Mouse (Mus musculus) gonadal fat pad, adult 2 months (tissue): ENCODE results near the gene Rgr. TPM values are rescaled to one million over a fixed set of nuclear protein-coding genes. Genes with fewer than 3 reads are reported as not detected.

Experiments
- DNase-seq: peaks from one replicate; pipeline ENCODE4 v3.0.0-alpha.2; 2012; ENCODE audit warnings: low read depth
- polyA plus RNA-seq: library from polyadenylated mRNA; depleted of rRNA; stranded (reverse); fragments of >200 nt; gene quantifications from 2 replicates; pipeline ENCODE4 v1.2.3, GENCODE M21; 2012; rRNA removed

The Rgr gene
- polyA plus RNA-seq = 0.08 and 0.18 TPM in 2 replicates

GRCm38 (mm10) chr14:37048914-37049410 is at the start of gene Rgr:
Rgr (minus strand) TSS chr14:37048964.
- DNase-seq = peak; percentile 95

GRCm38 (mm10) chr14:37097956-37098530 is 49.3 kb upstream of the Rgr start, which contains the start of gene Cdhr1:
Cdhr1 (minus strand) TSS chr14:37098347.
- DNase-seq = no peak

DNA sequence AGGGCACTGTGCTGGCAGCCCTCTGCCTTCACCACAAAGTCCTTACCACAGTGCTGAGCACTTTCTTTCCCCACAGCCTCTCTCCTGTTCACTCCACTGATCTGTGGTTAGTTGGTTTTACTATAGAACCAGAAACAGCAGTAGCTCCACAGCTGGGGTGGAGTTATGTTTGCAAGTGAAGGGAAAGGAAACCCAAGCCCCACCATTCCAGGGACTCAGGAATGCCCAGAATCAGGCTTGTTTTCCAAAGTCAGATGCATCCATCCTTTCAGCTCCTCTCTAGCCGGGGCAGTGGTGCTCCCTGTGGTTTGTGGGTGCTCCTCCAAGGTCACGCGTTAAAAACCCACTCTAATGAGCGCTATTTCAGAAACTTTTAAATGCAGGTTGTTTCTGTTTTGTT is 46.8 kb upstream of the Rgr start:
- no peak for DNase-seq

DNA sequence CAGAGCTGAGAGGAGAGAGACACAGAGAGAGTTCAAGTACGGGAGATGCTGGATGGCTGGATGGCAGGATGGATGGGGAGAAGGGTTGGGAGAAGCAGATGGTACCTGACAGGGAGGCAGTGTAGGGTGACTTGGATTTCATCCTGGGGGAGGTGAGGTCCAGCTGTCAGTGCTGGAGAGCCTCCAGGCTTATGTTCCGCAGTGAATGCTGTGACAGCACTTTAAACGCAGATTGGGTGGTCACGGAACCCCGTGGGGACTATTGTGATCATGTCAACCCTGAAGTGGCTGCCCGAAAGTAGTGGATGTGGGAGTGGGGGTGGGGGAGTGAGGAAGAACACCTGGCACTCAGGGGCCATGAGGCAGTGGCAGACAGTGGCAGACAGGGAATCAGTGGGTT is 45.7 kb upstream of the Rgr start:
- DNase-seq = no peak

GRCm38 (mm10) chr14:37083755-37084154 is 35.0 kb upstream of the Rgr start:
- DNase-seq = no peak

- DNase-seq = no peak
Measured at GRCm38 (mm10) chr14:37080724-37081123, 32.0 kb upstream of the Rgr start.

DNA sequence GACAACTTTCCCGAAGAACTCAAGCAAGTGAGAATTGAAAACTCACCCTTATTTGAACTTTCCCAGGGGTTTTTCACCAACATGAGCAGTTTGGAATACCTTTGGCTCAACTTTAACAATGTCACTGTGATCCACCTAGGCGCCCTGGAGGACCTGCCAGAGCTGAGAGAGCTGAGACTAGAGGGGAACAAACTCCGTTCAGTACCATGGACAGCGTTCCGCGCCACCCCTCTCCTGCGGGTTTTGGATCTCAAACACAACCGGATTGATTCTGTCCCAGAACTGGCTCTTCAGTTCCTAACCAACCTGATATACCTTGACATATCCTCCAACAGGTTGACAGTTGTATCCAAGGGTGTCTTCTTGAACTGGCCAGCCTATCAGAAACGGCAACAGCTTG is 19.8 kb upstream of the Rgr start:
- no peak for DNase-seq

DNA sequence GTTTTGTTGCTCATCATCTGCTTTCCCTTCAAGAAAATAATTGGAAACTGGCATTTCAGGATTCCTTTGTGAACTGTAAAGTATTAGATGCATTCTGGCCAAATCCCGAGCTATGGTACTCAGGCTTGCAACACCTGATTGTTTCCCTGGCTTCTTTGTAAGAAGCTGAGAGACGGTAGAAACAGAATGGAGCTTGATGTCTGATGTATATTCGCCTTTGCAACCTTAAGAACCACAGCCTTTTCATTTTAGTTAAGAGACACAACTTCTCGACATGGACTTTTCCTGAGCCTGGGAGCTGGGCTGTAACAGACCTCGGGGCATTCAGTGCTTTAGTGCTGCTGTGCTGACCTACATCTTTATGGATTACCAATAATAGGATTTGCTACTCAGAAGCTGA is 18.9 kb upstream of the Rgr start, which contains the start of gene Lrit2:
TSS of gene Lrit2 (plus strand) at position 301 of the 400 bp plus-strand sequence.
- no peak for DNase-seq

DNA sequence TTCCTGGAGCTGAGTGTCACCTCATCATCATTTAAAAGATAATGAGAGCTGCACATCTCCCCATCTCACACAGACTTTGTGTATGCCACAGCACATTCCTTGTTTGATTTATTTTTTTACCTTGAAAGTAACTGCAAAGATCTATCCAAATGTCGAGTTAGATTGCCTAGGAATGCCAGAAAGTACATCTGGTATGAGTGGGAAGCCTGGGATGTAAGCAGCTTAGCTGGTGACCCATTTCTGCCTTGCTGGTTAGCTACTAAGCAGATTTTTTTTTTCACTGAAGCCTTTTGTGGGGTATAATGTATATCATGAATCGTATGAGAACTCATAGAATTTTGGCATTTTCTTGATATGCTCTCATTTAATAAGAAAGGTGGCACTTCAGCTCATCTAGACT is 17.9 kb upstream of the Rgr start:
- DNase-seq = no peak

DNA sequence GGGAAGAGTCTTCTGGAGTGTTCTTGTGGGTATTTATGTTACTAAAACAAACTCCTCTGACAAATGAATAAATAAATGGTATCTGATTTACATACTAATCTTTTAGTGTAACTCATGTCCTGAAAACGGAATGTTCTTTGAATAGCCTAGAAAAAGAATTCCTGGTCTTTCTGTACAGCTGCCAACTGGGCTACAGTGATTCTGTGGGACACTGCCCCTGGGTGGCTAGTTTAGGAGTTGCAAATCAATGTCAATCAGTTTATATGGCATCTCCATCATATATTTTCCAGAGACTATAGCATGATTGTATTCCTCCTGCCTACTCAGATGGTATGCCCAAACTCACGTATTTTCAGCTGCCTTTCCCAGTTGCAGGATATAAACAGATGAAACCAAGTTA is 16.1 kb upstream of the Rgr start:
- no peak for DNase-seq

DNA sequence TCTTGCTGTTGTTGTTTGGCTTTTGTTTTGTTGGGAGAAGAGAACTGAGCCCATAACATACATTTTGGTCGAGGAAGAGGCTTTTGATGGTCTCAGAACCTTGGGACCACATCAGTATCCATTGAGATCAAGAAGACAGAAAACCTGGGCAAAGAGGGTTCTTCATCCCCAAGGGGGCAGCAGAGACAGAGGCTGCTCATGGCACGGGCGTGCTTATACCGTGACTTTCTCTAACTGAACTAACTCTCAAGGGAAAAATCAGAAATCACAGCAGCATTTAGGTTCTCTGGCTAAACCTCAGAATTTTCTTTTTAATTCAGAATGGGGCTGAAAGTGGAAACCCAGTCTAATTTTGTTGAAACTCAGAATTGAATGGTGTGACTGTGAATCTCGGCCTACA is 14.3 kb downstream of the Rgr start:
- DNase-seq = no peak

DNA sequence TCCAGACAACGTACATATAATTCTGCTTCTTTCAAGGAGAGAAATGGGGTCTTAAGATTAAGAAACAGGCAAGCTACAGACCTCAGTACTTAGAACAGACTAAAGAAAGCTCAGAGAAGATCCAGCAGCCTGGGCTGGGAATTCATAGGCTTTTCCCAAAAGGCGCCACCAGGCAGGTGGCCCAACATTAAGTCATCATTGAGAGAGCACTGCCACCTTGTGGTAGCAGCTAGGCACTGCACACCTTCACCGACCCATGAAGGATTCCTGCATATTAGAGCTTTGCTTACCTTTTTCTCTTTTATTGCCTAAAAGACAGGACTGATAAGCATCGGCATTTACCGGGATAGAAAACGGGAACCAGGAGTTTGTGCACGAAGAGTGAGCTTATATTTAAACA is 15.5 kb downstream of the Rgr start:
- no peak for DNase-seq

- no peak for DNase-seq
Measured at GRCm38 (mm10) chr14:37032481-37033104, 16.2 kb downstream of the Rgr start.

DNA sequence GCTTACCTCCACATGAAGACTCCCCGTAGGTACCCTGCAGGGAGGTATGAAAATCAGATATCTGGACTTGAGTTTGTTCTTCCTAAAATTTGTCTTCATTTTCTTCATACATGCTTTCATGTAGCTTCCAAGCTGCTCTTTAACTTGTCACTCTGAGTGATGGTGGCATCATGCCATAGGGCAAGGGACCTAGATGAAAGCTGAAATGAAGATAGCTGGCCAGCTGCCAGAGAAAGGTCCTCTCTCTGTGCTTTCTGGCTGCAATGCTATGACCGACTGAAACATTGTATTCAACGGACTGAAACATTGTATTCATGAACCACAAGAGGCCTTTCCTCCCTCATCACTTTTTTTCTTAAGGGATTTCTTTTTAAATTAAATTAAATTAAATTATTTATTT is 20.2 kb downstream of the Rgr start:
- no peak for DNase-seq

DNA sequence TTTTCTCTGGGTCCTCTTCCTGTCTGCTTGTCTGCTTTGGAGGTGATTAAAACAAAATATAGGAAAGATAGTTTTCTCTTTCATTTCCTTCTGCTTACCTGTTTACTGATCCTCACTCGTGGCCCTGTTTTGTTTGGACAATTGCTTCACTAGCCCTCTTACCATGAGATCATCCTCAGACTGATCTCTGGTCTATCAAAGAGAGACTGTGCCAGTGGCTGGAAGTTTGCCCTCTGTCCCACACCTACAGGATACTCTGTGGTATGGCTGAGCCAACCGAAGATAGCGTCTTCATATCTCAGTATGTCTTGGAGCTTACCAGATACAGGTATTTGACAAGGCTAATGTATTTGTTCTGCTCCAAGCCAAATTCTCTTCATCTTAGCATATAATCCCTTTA is 20.8 kb downstream of the Rgr start:
- no peak for DNase-seq

GRCm38 (mm10) chr14:37027248-37027933 is 21.4 kb downstream of the Rgr start:
- no peak for DNase-seq

DNA sequence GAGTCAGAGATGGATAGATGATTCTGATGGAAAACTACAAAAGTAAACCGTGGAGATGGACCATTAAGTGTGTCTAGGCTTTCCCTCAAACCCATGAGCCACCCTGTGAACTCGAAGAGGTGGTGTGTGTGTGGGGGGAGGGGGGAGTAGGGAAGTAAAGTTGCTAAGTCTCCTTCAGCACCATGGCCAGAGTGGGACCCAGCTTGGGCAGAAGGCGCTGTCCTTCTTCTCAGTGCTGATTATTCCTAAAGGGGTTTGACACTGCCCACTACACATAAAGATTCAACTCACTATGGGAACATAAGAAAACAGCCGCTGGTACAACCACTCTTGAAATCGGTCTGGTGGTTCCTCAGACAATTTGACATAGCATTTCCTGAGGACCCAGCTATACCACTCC is 32.9 kb downstream of the Rgr start:
- DNase-seq = no peak

GRCm38 (mm10) chr14:37013644-37014043 is 35.1 kb downstream of the Rgr start:
- peak; percentile 82 for DNase-seq

DNA sequence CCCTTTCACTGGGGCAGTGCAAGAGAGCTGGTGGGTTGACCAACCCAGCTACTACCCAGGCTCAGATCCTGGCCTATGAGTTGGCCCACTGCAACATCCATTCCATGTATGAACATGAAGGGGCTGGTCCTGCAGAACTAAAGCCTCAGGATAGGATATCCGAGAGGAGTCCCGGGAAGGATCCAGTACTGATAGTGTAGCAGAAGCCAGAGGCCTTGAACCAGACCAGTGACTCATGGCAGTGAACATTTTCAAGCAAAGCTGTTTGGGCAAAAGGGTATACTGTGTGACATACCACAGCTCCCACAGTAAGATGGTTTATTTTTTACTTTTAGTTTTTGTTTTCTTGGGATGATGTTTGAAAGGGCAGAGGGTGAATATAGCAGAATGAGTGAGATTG is 39.1 kb downstream of the Rgr start:
- no peak for DNase-seq

- DNase-seq = no peak
Measured at GRCm38 (mm10) chr14:37006489-37006888, 42.3 kb downstream of the Rgr start.

DNA sequence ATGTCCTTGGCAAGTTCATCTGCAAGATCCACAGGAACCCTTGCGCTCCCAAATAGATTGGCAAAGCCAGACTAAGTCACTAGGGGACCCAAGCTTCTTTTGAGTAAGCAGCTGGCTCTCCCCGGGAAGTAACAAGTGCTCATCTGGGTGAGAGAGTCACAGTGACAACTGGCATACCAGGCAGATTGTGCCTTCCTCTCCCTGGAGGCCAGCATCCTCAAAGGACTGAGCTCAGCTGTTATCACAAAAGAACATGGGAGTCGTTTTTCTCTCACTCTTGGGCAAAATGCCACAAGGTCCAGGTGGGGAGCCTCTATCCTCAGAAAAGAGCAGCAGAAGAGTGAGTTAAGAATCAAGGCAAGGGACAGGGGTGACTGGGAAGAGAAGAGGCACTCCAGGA is 42.9 kb downstream of the Rgr start:
- DNase-seq = no peak

DNA sequence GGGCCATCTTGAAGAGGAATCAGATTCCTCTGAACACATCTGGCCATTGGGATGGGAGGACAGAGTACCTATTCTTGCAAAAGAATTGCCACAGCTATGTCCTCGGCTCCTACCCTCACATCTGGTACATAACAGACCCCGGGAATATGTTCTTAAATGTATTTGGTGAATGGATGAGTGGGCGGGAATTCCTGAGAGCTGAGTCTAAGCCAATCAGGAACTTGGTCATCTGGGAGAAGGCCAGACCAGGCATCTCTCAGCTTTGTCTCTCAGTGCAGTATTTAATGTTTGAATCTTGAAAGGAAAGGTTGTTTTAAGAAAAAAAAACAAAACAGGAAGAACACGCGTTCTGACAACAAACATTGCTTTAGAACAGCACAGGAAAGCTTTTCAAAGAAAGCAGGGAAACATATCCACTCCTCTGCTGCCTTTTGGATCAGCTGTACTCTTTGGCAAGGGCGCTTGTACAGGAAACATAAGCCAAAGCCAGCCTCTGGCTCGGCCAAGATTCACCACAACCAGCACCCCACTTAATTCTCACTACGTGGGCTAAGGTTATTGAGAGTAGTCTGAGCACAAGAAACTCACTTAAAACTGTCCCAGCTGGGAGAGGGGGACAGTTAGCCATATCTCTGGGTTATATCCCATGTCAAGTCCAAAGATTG is 45.2 kb downstream of the Rgr start:
- DNase-seq = no peak

DNA sequence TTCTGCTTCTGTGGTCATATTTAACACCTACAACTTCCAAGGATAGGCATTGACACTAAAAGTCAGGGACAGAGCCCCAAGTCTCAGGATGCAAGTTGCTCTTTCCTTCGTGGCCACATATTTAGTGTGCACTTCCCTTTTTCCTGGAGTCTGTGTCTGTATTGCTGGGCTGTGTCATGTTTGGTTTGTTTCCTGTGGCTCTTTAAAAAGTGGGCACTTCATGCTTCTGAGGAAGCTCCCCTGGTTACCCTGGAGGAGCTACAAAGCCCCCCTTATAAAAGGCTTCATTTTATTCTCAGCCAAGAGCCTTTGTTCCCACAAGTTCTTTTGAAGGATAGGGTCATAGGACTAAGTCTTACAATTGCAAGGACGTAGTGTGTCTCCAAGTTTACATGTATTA is 45.9 kb downstream of the Rgr start:
- no peak for DNase-seq
